Mouse (Mus musculus) myocyte (in vitro differentiated cells): ENCODE measurements around the gene Olfr543.

Experiments used
- E2F4 ChIP-seq: IDR thresholded peaks from one replicate; pipeline ENCODE4 v1.6.1; 2011; ENCODE audit warnings: mild to moderate bottlenecking, control low read depth, moderate library complexity; ENCODE audit not compliant: insufficient read depth
- POLR2A ChIP-seq: IDR thresholded peaks from one replicate; pipeline ENCODE4 v1.6.1; 2011; ENCODE audit warnings: low read depth, mild to moderate bottlenecking, control low read depth, moderate library complexity; ENCODE audit not compliant: insufficient read length
- POLR2AphosphoS2 ChIP-seq: IDR thresholded peaks from one replicate; pipeline ENCODE4 v1.6.1; 2011; ENCODE audit warnings: low read depth, control low read depth; ENCODE audit not compliant: insufficient read length
- SRF ChIP-seq: IDR thresholded peaks from one replicate; pipeline ENCODE4 v1.6.1; 2011; ENCODE audit warnings: low read depth; ENCODE audit not compliant: control insufficient read depth, insufficient read length

DNA sequence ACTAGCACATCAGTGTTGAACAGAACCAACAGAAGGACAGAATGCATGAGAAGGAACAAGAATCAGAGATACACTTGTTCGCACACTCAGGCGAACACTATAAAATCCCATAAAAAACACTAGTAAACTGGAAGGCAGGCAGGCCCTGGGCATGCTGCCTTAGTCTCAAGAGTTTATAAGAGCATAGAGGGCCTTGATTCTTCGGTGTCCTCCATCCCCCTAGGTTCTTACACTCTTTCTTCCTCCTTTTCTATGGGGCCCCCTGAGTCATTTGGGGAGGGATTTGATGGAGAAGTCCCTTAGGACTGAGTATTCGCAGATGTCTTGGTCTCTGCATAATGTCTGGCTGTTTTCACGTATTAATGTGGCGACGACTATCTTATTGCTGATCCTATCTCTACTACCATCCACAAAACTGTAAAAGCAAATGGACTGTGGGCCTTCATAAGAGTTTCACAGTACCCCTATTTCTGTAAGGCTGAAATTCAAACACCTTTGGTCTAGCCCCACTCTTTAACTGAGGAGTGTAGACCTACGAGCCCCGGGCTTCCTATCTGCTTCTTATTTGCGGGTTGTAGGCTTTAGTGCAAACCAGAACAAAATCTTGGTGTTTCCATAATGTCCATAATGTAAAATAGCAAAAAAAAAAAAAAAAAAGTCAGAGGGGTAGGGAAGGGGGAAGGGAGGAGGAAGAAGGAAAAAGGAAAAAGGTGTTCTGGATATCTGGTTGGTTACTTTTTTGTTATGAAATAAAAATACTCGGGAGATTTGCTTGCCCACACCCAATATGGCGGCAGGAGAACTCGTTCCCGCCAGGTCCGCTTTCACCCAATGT is 40.4 kb downstream of the Olfr543 start:
- no peak for TF ChIP-seq POLR2A
- no peak for TF ChIP-seq POLR2AphosphoS2
- no peak for TF ChIP-seq SRF
- TF ChIP-seq E2F4, result no peak
